Mouse (Mus musculus) c-Kit-positive CD71-positive TER-119-positive erythroid progenitor cells, embryonic 14.5 days (primary cell): ENCODE results near the gene Ccnt2.
A peak's percentile ranks its signal among the peaks of the same experiment; 100 is the strongest.

ENCODE experiments used
- DNase-seq: peaks from one replicate; pipeline ENCODE4 v3.0.0-alpha.2; 2013; ENCODE audit warnings: low spot score

Ccnt2 gene

DNA sequence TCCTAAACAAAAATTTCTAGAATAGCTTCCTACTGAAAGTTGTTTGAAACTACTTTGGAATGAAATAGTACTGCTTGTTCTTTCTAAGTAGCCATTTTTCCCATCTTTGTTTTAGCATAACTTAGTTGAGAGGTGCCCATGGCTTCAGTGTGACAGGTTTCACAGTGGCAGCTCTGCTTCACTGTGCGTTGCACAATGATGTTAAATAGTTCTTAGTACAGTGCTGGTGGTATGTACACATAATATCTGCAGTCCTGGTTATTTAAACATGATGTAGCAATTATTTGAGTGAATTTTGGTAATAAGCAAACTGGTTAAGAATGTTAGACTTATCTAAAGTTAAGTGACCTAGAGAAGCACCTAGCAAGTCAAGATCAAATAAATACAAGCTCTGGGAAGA is 19.5 kb downstream of the Ccnt2 start:
- no peak for DNase-seq

DNA sequence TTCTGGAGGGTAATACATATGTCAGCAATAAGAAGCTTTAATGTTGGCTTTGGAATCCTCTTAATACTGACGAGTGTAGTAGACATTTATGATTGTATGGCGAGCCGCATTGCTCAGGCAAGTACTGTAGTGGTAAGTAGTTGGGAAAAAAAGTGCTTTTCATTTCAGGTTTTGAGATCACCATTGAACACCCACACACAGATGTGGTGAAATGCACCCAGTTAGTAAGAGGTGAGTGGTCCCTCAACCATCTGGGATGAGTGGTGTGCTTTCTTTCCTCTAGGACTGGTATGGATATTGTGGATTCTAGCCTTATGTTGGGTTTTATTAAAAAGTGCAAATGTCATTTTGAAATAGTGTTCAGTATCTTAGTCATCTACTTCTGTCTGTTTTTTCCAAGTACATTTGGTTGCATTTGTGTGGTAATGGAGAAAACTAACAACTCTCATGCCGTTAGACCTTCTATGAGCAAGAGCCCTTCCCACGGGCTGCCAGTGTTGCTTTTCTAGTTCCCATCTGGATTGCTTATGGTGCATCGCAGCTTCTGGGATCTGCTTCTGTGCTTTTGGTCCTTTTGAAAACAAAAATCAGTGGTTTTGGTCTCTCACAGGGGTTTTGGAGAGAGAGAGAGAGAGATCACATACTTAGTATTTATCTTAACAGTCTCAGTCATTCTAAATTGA is 21.3 kb downstream of the Ccnt2 start:
- DNase-seq = no peak

DNA sequence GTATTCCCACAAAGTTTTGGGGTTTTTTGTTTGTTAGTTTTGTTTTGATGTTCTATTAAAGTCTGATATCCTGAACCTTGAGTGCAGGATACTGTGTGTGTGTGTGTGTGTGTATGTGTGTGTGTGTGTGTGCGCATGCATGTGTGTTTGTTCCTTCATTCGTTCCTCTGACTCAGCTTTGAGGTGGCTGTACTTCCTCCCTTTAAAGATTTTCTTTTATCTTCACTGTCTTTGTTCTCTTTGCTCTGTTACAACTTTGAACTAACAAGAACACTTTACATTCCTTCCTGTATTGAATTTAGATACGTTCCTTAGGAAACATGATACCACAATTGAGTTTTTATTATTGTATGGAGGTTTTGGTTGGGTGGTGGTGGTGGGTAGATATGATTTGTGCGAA is 22.4 kb downstream of the Ccnt2 start:
- no peak for DNase-seq

DNA sequence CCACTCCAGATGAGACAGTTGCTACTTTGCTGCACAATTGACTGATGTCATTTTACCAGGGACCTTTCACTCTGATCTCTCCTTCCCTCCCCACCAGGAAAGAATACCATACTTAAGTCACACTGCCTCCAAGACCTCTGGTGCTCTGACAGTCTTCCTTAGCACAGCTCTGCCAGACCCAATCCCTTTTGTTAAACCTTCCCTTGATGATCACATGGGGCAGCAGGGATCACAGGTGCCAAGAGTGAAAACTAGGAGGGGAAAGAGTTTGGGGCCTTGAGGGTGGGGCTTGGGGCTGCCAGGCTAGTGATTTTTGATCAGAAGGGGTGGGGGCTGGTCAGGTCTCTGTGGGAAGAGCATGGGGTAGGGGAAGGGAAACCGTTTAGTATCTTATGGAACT is 22.8 kb downstream of the Ccnt2 start:
- DNase-seq = no peak

DNA sequence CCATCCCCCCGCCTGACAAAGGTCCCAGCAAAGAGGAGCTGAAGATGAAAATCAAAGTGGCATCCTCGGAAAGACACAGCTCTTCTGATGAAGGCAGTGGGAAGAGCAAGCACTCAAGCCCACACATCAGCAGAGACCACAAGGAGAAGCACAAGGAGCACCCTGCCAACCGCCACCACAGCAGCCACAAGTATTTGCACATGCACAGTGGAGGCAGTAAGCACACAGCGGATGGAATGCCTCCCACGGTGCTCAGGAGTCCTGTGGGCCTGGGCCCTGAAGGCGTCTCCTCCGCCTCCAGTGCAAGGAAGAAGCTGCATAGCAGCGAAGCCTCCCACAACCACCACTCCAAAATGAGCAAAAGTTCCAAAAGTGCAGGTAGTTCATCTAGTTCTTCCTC is 29.0 kb downstream of the Ccnt2 start:
- DNase-seq = no peak

DNA sequence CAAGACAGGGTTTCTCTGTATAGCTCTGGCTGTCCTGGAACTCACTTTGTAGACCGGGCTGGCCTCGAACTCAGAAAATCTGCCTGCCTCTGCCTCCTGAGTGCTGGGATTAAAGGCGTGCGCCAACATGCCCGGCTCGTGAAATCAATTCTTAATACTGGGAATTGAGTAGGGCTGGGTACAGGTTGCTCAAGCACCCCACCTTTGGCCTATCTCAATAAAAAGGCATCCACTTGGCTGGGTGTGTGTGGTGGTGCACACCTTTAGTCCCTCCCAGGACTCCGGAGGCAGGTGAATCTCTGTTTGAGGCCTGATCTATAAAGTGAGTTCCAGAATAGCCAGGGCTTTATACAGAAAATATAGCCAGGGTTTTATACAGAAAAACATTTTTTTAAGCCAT is 34.7 kb downstream of the Ccnt2 start:
- DNase-seq = no peak

DNA sequence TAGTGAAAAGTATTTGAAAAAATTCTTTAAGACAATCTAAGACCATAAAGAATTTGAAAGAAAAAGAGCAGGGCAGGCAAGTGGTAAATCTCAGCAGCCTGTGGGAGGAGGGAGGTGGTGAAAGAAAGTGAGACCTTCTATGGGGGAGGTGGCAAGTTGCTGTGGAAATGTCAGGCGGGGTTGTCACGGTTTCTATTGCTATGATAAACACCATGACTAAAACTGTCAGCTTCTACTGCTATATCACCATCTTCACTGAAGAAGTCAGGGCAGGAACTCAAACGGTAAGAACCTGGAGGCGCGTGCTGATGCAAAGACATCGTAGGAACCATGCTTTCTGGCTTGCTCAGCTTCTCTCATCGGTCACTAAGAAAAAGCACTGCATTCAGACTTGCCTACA is 39.0 kb downstream of the Ccnt2 start:
- no peak for DNase-seq

DNA sequence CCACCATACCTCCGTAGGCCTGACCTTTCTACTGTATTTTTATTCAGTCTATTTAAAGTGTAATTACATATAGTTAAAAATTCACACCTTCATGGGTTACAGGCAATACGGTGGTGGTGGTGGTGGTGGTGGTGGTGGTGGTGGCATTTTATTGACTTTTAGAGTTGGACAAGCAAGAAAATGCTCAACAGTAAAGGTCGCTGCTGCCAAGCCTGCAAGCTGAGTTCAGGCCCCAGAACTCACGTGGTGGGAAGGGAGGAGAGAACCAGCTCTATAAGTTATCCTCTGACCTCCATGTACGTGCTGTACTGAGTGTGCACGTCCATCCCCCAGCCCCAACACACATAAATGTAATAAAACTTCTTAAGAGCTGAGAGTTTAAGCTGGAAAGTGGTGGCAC is 42.4 kb downstream of the Ccnt2 start:
- DNase-seq = no peak

DNA sequence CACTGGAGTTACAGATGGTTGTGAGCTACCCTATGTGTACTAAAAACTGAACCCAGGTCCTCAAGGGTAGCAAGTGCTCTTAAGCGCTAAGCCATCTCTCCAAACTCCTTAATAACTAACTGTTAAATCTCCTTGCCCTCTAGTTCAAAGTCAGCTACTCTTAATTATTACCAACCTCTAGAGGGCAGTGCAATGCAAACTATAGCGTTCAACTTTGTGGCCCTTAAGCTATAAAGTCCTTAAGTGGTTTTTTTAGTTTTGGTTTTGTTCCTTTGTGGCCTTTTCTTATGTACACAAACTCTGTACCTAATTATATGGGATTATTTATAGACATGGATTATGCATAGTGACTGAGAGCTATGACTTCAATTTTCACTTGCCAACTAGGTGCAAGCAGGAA is 53.4 kb downstream of the Ccnt2 start:
- peak; percentile 60 for DNase-seq

DNA sequence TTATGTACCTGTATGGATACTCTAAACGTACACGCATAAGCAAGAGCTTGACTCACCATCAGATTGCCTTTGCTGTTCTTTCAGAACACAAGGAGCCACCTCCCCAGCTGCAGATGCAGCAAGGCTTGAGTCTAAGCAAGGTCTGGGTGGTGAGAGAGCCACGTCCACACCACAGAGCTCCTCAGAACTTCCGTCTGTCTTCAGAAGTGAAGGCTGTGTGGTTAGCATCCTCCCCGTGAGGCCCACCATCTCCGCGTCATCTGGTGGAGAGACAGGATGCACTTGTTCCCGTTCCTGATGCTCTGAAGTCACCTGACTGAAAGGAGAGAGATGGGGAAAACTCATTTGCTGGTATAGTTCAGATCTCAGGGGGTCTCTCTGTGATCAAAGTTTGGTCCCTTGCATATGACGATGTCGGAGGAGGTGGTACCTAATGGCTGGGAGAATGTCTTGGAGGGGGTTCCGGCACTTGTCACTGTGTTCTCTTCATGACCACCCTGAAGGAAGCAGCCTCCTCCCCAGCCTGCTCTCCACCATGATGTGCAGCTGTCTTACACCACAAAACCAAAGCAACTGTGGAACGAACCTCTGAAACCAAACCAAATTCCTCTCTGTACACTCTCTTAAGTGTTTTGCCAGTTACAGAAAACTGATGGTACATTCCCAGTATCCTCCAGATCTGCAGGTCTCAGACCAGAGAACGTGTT is 56.4 kb downstream of the Ccnt2 start:
- no peak for DNase-seq

DNA sequence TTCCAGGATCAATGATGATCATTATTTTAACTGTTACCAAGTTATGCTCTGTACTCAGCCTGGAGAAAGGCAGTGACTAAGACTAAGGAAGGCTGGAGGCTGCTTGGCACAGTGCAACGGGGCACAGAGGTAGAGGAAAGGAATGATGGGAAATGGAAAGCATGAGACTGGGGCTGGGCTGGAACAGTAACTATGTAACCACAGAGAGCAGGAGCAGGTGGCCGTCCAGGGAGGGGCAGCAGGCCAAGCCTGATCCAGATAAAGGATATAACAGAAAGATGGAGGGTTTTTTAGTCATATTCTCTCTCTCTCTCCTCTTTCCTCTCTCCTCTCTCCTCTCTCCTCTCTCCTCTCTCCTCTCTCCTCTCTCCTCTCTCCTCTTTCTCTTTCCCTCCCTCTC is 59.8 kb downstream of the Ccnt2 start:
- DNase-seq = no peak

DNA sequence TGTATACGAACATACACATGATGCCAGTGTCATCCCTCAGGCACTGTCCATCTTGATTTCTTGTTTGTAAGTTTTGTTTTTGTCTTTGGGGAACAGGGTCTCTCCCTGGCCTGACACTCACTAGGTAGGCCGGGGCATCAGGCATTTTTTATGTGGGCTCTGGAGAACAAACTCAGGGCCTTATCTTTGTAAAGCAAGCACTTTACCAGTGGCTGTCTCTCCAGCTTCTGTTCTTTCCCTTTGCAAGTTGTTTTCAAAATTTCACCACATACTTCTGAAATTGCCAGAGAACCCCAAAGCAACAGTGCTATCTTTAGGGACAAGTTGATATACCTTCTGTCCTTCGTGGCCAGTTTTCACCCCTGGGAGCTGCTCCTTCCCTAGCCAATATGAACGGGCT is 60.2 kb downstream of the Ccnt2 start:
- no peak for DNase-seq

DNA sequence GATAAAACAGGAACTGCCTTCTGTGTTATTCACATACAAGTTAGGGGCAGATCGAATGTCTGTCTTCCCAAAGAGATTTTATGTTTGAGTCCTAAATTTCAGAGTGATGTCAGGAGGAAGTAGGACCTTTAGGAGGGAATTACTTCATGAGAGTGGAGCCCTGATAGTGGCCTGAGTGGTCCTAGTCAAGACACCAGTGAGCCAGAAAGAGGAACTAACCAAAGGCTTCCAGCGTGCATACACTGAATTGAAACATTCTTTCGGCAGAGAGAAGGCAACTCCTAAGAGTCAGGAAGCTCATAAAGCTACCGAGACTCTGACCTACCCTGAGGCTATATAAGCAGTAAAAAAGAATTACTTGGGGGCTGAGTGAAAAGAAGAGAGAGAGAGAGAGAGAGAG is 62.7 kb downstream of the Ccnt2 start:
- DNase-seq = no peak

DNA sequence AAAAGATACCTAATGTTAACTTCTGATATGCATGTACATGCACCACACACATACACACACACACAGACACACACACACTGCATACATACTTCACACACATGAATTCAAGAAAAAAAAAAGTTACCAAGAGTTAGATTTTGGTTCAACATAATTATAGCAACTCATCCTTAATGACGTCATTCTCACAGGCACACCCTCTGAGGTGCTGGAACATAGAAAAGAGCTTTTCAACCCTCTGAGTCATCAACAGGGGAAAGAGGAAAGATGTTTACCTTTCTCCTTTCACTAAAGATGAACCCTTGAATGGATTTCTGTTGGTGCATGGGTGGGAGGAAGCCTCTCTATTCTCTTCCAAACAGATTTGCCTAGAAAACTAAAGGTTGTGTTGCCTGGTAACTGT is 64.6 kb downstream of the Ccnt2 start:
- no peak for DNase-seq

DNA sequence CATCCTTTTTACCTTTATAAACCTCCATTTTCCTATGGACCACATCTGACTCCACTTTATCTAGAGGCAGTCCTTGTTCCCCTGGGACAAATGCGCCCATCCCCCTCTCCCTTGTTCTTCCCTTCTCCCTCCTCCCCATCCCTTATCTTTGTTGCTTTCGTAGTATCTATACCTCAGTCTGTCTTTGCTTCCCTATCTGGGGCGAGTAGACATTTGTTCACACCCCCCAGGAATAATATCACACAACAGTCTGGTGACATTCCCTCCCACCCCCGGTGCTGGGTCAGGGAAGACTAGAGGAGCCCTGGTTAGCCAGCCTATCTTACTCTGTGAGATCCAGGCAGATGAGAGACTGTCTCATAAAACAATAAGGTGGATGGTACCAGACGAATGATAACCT is 71.5 kb downstream of the Ccnt2 start:
- no peak for DNase-seq

DNA sequence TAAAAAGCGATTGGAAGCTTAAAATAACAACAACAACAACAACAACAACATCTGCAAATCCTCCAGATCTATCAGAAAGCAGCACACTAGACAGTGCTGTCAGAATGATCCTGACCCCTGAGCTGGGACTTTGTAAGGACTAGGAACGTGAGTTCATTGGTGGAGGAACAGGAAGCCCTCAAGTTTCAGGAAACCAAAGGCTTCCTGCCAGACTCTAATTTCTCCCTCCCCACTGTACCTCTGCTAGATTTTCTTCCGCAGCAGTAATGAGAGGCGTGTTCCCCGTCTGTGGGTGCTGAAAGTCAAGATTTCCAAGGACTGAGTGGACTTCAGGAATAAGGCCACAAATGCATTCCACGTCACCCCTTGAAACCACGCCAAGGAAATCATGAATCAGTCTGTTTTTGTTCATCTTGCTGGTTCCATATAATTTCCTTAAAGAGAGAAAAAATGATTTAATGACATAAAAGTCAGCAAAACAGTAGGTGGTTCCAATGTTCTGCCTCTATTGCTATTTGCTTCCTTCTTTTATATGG is 76.2 kb downstream of the Ccnt2 start:
- DNase-seq = no peak

DNA sequence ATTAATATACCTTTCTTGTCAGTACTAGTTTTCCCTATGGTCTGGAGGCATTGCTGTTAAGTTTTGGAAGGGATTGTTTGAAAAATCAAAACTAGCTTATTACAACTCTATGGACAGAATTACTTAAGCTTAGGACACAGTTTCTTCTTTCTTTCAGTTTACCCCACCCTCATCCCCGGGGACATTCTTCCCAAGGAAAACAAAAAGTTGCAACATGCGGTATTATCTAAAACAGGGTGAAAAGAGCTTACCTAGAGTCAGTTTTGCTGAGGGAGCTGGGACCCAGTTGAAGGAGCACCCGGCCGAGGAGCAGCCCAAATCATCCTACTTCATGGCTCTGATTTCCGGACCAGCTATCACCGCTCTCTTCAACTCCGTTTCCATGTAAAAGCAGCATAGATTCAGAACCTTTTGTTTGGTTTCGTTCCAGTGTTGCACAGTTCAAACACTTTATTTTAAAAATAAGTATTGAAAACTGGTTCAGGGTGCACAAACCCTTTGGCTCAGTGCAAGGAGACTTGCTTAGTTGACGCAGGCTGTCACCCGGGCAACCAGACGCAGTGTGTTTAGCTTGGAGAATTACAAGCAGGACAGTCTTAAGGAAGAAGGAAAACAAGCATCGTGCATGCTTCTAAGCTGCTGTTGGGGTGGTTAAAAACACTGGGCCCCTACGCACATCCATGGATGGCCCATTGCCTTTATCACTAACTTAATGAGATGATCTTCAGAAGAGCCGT is 80.7 kb downstream of the Ccnt2 start, which contains the start of gene Map3k19:
Gene Map3k19 (minus strand): TSS at position 546 of the 737 bp plus-strand sequence.
- no peak for DNase-seq
